Mouse (Mus musculus) embryonic facial prominence, embryonic 11.5 days (tissue): Measurements from ENCODE around the gene Kcnb1. TPM values are rescaled to one million over a fixed set of nuclear protein-coding genes. Genes with fewer than 3 reads are reported as not detected.

ENCODE experiments used
- ATAC-seq: fragments of 200-750 bp; cut with Nextera tagmentation; replicated peaks from 2 replicates; pipeline ENCODE4 v1.8.0; 2017; ENCODE audit warnings: low read depth; ENCODE audit not compliant: insufficient number of reproducible peaks, low FRiP score, low TSS enrichment
- DNase-seq: peaks from one replicate; pipeline ENCODE4 v3.0.0-alpha.2; 2015; ENCODE audit warnings: low spot score
- H3K27ac ChIP-seq: fragments of 300-500 bp; sonication (generic); replicated peaks from 2 replicates; pipeline ENCODE4 v1.5.1; 2014; ENCODE audit warnings: mild to moderate bottlenecking, low read depth, low read length, control low read depth
- H3K27me3 ChIP-seq: fragments of 300-500 bp; sonication (generic); 2 replicates; pipeline ENCODE4 v1.6.1; 2014; ENCODE audit warnings: mild to moderate bottlenecking, low read length, moderate library complexity, mixed read lengths; ENCODE audit not compliant: control insufficient read depth, insufficient read depth
- H3K36me3 ChIP-seq: fragments of 300-500 bp; sonication (generic); replicated peaks from 2 replicates; pipeline ENCODE4 v1.6.1; 2014; ENCODE audit warnings: low read depth, mild to moderate bottlenecking, low read length, moderate library complexity, mixed read lengths; ENCODE audit not compliant: control insufficient read depth, insufficient read depth
- H3K4me1 ChIP-seq: fragments of 300-500 bp; sonication (generic); 2 replicates; pipeline ENCODE4 v1.6.1; 2014; ENCODE audit warnings: low read length, mixed read lengths; ENCODE audit not compliant: control insufficient read depth, insufficient read depth
- H3K4me2 ChIP-seq: fragments of 300-500 bp; sonication (generic); 2 replicates; pipeline ENCODE4 v1.6.1; 2014; ENCODE audit warnings: low read depth, mild to moderate bottlenecking, control low read depth, low read length, moderate library complexity
- H3K4me3 ChIP-seq: fragments of 300-500 bp; sonication (generic); 2 replicates; pipeline ENCODE4 v1.5.1; 2014; ENCODE audit warnings: low read depth, low read length, control low read depth
- H3K9ac ChIP-seq: fragments of 300-500 bp; sonication (generic); replicated peaks from 2 replicates; pipeline ENCODE4 v1.6.1; 2014; ENCODE audit warnings: mild to moderate bottlenecking, control low read depth, low read length
- H3K9me3 ChIP-seq: fragments of 300-500 bp; sonication (generic); replicated peaks from 2 replicates; pipeline ENCODE4 v1.6.1; 2016; ENCODE audit warnings: mild to moderate bottlenecking, low read length, inconsistent platforms, mixed read lengths; ENCODE audit not compliant: control insufficient read depth
- WGBS: fragments of 180-500 bp; shearing (Covaris S2); extraction: QIAGEN DNeasy Blood & Tissue Kit; methylation state at CpG from one replicate; pipeline ENCODE4 v1.1.7; 2014; 5-methylcytosine and 5-hydroxymethylcytosine counted together
- polyA plus RNA-seq: library from polyadenylated mRNA; unstranded; fragments of >200 nt; fragmentation: Nextera tagmentation; extraction: Ambion mirVana; gene quantifications from 2 replicates; pipeline ENCODE4 v1.2.1, GENCODE M21; 2014

Gene Kcnb1
- polyA plus RNA-seq, 1 experiment from 2014 or later = 0.39 TPM

DNA sequence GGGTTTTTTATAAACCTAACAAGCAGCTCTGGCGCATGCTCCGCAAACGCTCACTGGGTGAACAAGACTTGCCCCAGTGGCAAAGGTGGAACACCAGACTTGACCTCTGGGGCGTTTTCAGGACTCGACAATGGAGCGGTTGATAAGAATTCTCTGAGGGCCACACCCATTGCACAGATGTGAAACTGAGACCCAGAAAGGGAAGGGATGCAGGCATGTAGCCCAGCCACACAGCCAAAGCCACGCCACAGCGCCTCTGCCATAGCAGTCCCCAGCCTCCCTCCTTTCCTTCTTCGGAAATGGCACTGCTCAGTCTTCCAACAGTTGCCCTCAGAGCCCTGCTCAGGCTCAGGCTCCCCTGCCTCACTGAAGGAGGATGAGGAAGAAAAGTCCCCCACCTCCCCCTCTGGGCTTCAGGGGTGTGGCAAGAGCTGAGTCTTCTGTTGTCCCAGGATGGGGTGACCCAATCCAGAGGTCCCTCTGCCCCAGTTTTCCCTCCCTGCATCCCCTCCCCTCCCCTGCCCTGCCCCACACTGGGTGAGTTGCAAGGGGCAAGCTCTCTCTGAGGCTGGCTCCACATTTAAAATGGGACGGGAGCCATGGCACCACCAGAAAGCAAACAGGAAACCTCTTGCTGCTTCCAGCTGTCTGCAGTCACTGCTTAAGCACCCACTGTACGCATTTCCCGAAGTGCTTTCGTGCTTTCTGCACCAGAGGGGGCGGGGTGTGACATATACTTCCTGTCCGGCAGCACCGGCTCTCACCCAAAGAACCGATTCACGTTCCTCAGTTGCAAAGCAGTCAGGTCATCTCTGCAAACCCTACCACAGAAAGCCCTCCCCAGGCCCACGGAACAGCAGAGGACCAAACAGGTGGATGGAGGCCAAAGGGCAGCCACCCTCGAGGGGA, 61.0 kb downstream of the Kcnb1 start:
- H3K36me3 ChIP-seq = no peaks in the 10 kb centered on the region
- H3K27ac ChIP-seq = no peak overlapping the region
- no peaks in the 10 kb centered on the region for H3K9me3 ChIP-seq
- peaks cover 7% of the 10 kb centered on the region; the same call in 1 of the 2 replicates for H3K4me1 ChIP-seq
- peak overlapping the region; percentile 11; the same call in 1 of the 2 replicates for H3K4me3 ChIP-seq
- no peak for ATAC-seq
- DNase-seq = peak; percentile 24
- peak overlapping the region; percentile 40; the same call in 1 of the 2 replicates for H3K9ac ChIP-seq
- WGBS = 35% methylated on average over 20 of the region's 20 CpGs
- H3K4me2 ChIP-seq = peak overlapping the region; percentile 2; the same call in 1 of the 2 replicates
- H3K27me3 ChIP-seq = no peaks in the 10 kb centered on the region

DNA sequence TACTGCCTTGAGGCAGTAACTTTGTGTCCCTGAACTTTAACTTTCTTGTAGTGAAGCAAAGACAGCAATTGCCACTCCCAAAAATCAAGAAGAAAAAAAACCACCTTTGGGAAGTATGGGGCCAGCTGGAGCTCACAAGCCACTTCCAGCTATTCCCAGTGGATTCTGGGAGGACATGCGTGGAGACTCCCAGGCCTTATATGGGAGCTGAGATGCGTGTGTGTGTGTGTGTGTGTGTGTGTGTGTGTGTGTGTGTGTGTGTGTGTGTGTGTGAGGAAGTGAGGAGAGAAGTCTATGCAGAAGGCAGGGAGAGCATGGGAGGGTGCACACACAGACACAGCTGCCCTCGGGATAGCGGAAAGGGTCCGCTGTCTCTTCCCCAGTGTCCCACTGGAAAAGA, 62.6 kb downstream of the Kcnb1 start:
- ATAC-seq (no peak), DNase-seq (no peak)
- H3K4me2 ChIP-seq = no peak overlapping the region
- no peak overlapping the region for H3K27ac ChIP-seq
- H3K9me3 ChIP-seq = no peaks in the 10 kb centered on the region
- H3K4me3 ChIP-seq = no peak overlapping the region
- no peaks in the 10 kb centered on the region for H3K36me3 ChIP-seq
- peaks cover 7% of the 10 kb centered on the region; the same call in 1 of the 2 replicates for H3K4me1 ChIP-seq
- WGBS = 96% methylated on average over 5 of the region's 5 CpGs
- no peak overlapping the region for H3K9ac ChIP-seq
- no peaks in the 10 kb centered on the region for H3K27me3 ChIP-seq

- Histone ChIP-seq H3K9me3 (no peaks in the 10 kb centered on the region), H3K36me3 (no peaks in the 10 kb centered on the region), H3K9ac (no peak overlapping the region), H3K27me3 (no peaks in the 10 kb centered on the region), H3K4me3 (no peak overlapping the region), H3K4me2 (no peak overlapping the region), H3K27ac (no peak overlapping the region), H3K4me1 (peaks cover 7% of the 10 kb centered on the region; the same call in 1 of the 2 replicates)
- 66% methylated on average over 4 of the region's 4 CpGs for WGBS
- no peak for DNase-seq
- ATAC-seq = no peak
Measured at GRCm38 (mm10) chr2:167125781-167126180, 64.2 kb downstream of the Kcnb1 start.

- H3K4me1 ChIP-seq = peaks cover 2% of the 10 kb centered on the region; the same call in 1 of the 2 replicates
- WGBS = 54% methylated on average over 11 of the region's 11 CpGs
- no peak overlapping the region for H3K9ac ChIP-seq
- H3K36me3 ChIP-seq = no peaks in the 10 kb centered on the region
- H3K27me3 ChIP-seq = no peaks in the 10 kb centered on the region
- H3K4me2 ChIP-seq = no peak overlapping the region
- H3K9me3 ChIP-seq = no peaks in the 10 kb centered on the region
- no peak overlapping the region for H3K27ac ChIP-seq
- ATAC-seq = no peak
- DNase-seq = peak; percentile 24
- no peak overlapping the region for H3K4me3 ChIP-seq
Measured at GRCm38 (mm10) chr2:167123936-167124335, 66.0 kb downstream of the Kcnb1 start.

- no peak overlapping the region for H3K9ac ChIP-seq
- DNase-seq = no peak
- no peaks in the 10 kb centered on the region for H3K9me3 ChIP-seq
- H3K4me3 ChIP-seq = no peak overlapping the region
- H3K36me3 ChIP-seq = no peaks in the 10 kb centered on the region
- 89% methylated on average over 6 of the region's 6 CpGs for WGBS
- H3K4me1 ChIP-seq = no peaks in the 10 kb centered on the region
- no peak for ATAC-seq
- no peak overlapping the region for H3K27ac ChIP-seq
- H3K27me3 ChIP-seq = no peaks in the 10 kb centered on the region
- no peak overlapping the region for H3K4me2 ChIP-seq
Measured at GRCm38 (mm10) chr2:167122737-167123136, 67.2 kb downstream of the Kcnb1 start.

DNA sequence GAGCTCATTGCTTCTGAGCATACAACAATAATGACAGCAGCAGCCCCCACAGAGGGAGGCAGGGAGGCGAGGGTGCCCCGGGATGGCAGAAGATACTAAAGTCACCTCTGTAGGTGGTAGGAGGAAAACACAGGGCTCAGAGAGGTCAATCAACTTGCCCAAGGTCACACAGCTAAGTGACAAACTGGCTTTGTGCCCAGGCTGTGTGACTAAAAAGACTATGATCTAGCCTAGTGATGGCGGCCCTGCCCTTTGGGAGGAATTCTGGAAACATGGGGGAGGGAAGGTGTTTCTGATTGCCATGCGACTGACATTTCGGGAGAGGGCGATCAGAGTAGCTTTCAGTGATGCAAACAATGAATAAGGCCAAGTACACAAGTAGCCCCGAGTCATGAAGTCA, 68.0 kb downstream of the Kcnb1 start:
- no peaks in the 10 kb centered on the region for H3K9me3 ChIP-seq
- H3K4me2 ChIP-seq = no peak overlapping the region
- 87% methylated on average over 7 of the region's 7 CpGs for WGBS
- no peak overlapping the region for H3K9ac ChIP-seq
- DNase-seq (no peak), ATAC-seq (no peak)
- H3K4me1 ChIP-seq = no peaks in the 10 kb centered on the region
- no peak overlapping the region for H3K4me3 ChIP-seq
- H3K36me3 ChIP-seq = no peaks in the 10 kb centered on the region
- no peak overlapping the region for H3K27ac ChIP-seq
- H3K27me3 ChIP-seq = no peaks in the 10 kb centered on the region

DNA sequence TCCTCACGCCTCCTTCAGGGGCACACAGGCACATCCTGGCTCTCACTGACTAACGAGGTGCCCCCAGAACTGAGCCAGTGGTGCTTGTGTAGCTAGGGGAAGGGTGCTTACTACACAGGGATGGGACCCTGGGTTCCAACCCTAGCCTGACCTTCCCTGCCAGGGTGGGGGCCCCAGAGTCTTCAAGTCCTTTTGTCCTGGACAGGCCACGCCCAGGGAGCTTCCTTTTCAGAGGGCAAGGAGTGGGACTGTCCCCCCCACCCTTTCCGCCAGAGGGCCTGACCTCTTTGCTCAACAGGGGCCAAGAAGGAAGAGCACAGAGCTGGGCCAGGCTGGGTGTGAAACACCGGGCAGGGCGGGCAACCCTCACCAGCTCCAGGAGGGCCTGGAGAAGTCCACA, 68.7 kb downstream of the Kcnb1 start:
- Histone ChIP-seq H3K4me2 (no peak overlapping the region), H3K9me3 (no peaks in the 10 kb centered on the region), H3K9ac (no peak overlapping the region), H3K4me3 (no peak overlapping the region), H3K27me3 (no peaks in the 10 kb centered on the region), H3K27ac (no peak overlapping the region), H3K36me3 (no peaks in the 10 kb centered on the region), H3K4me1 (no peaks in the 10 kb centered on the region)
- DNase-seq = no peak
- 61% methylated on average over 6 of the region's 6 CpGs for WGBS
- no peak for ATAC-seq

DNA sequence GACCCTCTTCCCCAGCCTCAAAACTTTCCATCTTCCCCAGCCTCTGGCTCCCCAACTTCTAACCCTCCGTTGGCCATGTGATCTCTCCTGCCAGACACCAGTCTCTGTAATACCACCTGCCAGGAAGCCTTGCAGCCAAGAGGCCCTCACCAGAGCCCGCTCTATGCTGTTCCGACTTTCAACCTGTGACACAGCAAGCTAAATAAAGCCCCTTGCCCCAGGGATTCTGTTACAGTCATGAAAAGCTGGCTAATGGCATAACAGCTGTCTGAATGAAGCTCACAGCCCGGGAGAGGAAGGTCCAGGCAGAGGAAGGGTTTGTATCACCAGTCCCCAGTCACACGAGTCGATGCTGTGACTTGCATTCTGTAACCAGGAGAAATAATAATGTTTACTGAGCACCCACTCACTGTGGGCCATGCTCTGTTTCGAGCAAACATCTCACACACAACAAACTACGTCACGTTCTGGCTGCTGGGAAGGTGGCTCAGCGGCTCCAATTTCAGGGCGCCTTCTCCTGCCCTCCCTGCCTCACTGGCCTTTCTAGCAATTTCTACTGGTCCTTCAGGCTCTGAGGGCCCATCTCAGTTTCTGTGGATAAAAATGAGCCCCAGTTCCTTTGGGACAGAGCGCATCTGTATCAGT, 69.6 kb downstream of the Kcnb1 start:
- H3K4me3 ChIP-seq = no peak overlapping the region
- H3K36me3 ChIP-seq = no peaks in the 10 kb centered on the region
- 74% methylated on average over 12 of the region's 12 CpGs for WGBS
- DNase-seq = no peak
- no peaks in the 10 kb centered on the region for H3K27me3 ChIP-seq
- H3K9me3 ChIP-seq = no peaks in the 10 kb centered on the region
- no peak overlapping the region for H3K27ac ChIP-seq
- H3K4me1 ChIP-seq = no peaks in the 10 kb centered on the region
- H3K9ac ChIP-seq = no peak overlapping the region
- H3K4me2 ChIP-seq = no peak overlapping the region
- ATAC-seq = no peak
